Mouse (Mus musculus) lung, adult 2 months (tissue): ENCODE measurements around the gene Bpgm.

ENCODE experiments used
- CTCF ChIP-seq: fragments of 200-500 bp; IDR thresholded peaks from 2 replicates; pipeline ENCODE4 v1.5.1; 2011; ENCODE audit warnings: mild to moderate bottlenecking, low read length, control low read depth; ENCODE audit not compliant: insufficient read depth
- POLR2A ChIP-seq: fragments of 200-500 bp; IDR thresholded peaks from 2 replicates; pipeline ENCODE4 v1.6.1; 2011; ENCODE audit warnings: low read depth, mild to moderate bottlenecking, control low read depth, low read length, borderline replicate concordance; ENCODE audit errors: extremely low read depth

GRCm38 (mm10) chr6:34520491-34520890, 44.5 kb downstream of the Bpgm start:
- no peak for TF ChIP-seq CTCF
- no peak for TF ChIP-seq POLR2A
